Mouse (Mus musculus): ENCODE data around the gene Gm5737. TPM values are rescaled to one million over a fixed set of nuclear protein-coding genes. Genes with fewer than 3 reads are reported as not detected.
A peak's percentile ranks its signal among the peaks of the same experiment; 100 is the strongest.

The Gm5737 gene
- polyA plus RNA-seq, 1 experiment: 0.83 TPM

- DNase-seq: no peak
- TF ChIP-seq CTCF (IDR thresholded peaks at IDR 0.05; ENCODE audit: insufficient read depth, low read length) (no peak), POLR2A (IDR thresholded peaks at IDR 0.05; ENCODE audit: borderline replicate concordance, extremely low read depth, low read depth, low read length) (no peak)
- no peak overlapping the region for H3K4me3 ChIP-seq (replicated peaks; ENCODE audit: extremely low read depth, low read depth, low read length)
- WGBS: 73% methylated on average over 11 of the region's 11 CpGs
- no peaks in the 10 kb centered on the region for H3K4me1 ChIP-seq (ENCODE audit: control insufficient read depth, insufficient read depth, low read length)
These were observed 47.7 kb downstream of the Gm5737 start for GRCm38 (mm10) chr7:120859854-120860253.

- 52% methylated on average over 10 of the region's 10 CpGs for WGBS
- TF ChIP-seq CTCF (IDR thresholded peaks at IDR 0.05; ENCODE audit: insufficient read depth, low read length) (no peak), POLR2A (IDR thresholded peaks at IDR 0.05; ENCODE audit: borderline replicate concordance, extremely low read depth, low read depth, low read length) (no peak)
- Histone ChIP-seq H3K4me1 (ENCODE audit: control insufficient read depth, insufficient read depth, low read length) (no peaks in the 10 kb centered on the region), H3K4me3 (replicated peaks; ENCODE audit: extremely low read depth, low read depth, low read length) (no peak overlapping the region)
- no peak for DNase-seq
These were observed 48.8 kb downstream of the Gm5737 start for GRCm38 (mm10) chr7:120860799-120861487.

GRCm38 (mm10) chr7:120861488-120862047 lies 49.4 kb downstream of the Gm5737 start:
- WGBS: 65% methylated on average over 2 of the region's 2 CpGs
- no peak for DNase-seq
- no peak overlapping the region for H3K4me3 ChIP-seq (replicated peaks; ENCODE audit: extremely low read depth, low read depth, low read length)
- no peaks in the 10 kb centered on the region for H3K4me1 ChIP-seq (ENCODE audit: control insufficient read depth, insufficient read depth, low read length)
- TF ChIP-seq CTCF (IDR thresholded peaks at IDR 0.05; ENCODE audit: insufficient read depth, low read length): no peak
- TF ChIP-seq POLR2A (IDR thresholded peaks at IDR 0.05; ENCODE audit: borderline replicate concordance, extremely low read depth, low read depth, low read length): no peak

- Histone ChIP-seq H3K4me1 (ENCODE audit: control insufficient read depth, insufficient read depth, low read length) (no peaks in the 10 kb centered on the region), H3K4me3 (replicated peaks; ENCODE audit: extremely low read depth, low read depth, low read length) (no peak overlapping the region)
- DNase-seq: no peak
- 62% methylated on average over 3 of the region's 3 CpGs for WGBS
- TF ChIP-seq POLR2A (IDR thresholded peaks at IDR 0.05; ENCODE audit: borderline replicate concordance, extremely low read depth, low read depth, low read length) (no peak), CTCF (IDR thresholded peaks at IDR 0.05; ENCODE audit: insufficient read depth, low read length) (no peak)
These were observed 50.0 kb downstream of the Gm5737 start for GRCm38 (mm10) chr7:120862196-120862595.

- WGBS: 85% methylated on average over 7 of the region's 7 CpGs
- Histone ChIP-seq H3K4me3 (replicated peaks; ENCODE audit: extremely low read depth, low read depth, low read length) (no peak overlapping the region), H3K4me1 (ENCODE audit: control insufficient read depth, insufficient read depth, low read length) (no peaks in the 10 kb centered on the region)
- TF ChIP-seq POLR2A (IDR thresholded peaks at IDR 0.05; ENCODE audit: borderline replicate concordance, extremely low read depth, low read depth, low read length) (no peak), CTCF (IDR thresholded peaks at IDR 0.05; ENCODE audit: insufficient read depth, low read length) (no peak)
- DNase-seq: no peak
These were observed 50.5 kb downstream of the Gm5737 start for GRCm38 (mm10) chr7:120862626-120863025.

- no peak overlapping the region for H3K4me3 ChIP-seq (replicated peaks; ENCODE audit: extremely low read depth, low read depth, low read length)
- H3K4me1 ChIP-seq (ENCODE audit: control insufficient read depth, insufficient read depth, low read length): no peaks in the 10 kb centered on the region
- 66% methylated on average over 5 of the region's 5 CpGs for WGBS
- no peak for DNase-seq
- no peak for TF ChIP-seq CTCF (IDR thresholded peaks at IDR 0.05; ENCODE audit: insufficient read depth, low read length)
- no peak for TF ChIP-seq POLR2A (IDR thresholded peaks at IDR 0.05; ENCODE audit: borderline replicate concordance, extremely low read depth, low read depth, low read length)
These were observed 51.3 kb downstream of the Gm5737 start for GRCm38 (mm10) chr7:120863476-120863875.

- 10% methylated on average over 7 of the region's 7 CpGs for WGBS
- no peak for TF ChIP-seq POLR2A (IDR thresholded peaks at IDR 0.05; ENCODE audit: borderline replicate concordance, extremely low read depth, low read depth, low read length)
- TF ChIP-seq CTCF (IDR thresholded peaks at IDR 0.05; ENCODE audit: insufficient read depth, low read length): no peak
- Histone ChIP-seq H3K4me1 (ENCODE audit: control insufficient read depth, insufficient read depth, low read length) (no peaks in the 10 kb centered on the region; the same call in 1 of the 2 replicates), H3K4me3 (replicated peaks; ENCODE audit: extremely low read depth, low read depth, low read length) (no peak overlapping the region)
- peak; percentile 27 for DNase-seq
These were observed 52.9 kb downstream of the Gm5737 start for GRCm38 (mm10) chr7:120865100-120865499.

- WGBS: 68% methylated on average over 4 of the region's 4 CpGs
- TF ChIP-seq CTCF (IDR thresholded peaks at IDR 0.05; ENCODE audit: insufficient read depth, low read length) (no peak), POLR2A (IDR thresholded peaks at IDR 0.05; ENCODE audit: borderline replicate concordance, extremely low read depth, low read depth, low read length) (no peak)
- Histone ChIP-seq H3K4me3 (replicated peaks; ENCODE audit: extremely low read depth, low read depth, low read length) (no peak overlapping the region), H3K4me1 (ENCODE audit: control insufficient read depth, insufficient read depth, low read length) (no peaks in the 10 kb centered on the region; the same call in 1 of the 2 replicates)
- DNase-seq: no peak
These were observed 53.7 kb downstream of the Gm5737 start for GRCm38 (mm10) chr7:120865832-120866231.

- no peak for DNase-seq
- WGBS: 71% methylated on average over 2 of the region's 2 CpGs
- no peak for TF ChIP-seq POLR2A (IDR thresholded peaks at IDR 0.05; ENCODE audit: borderline replicate concordance, extremely low read depth, low read depth, low read length)
- TF ChIP-seq CTCF (IDR thresholded peaks at IDR 0.05; ENCODE audit: insufficient read depth, low read length): no peak
- no peak overlapping the region for H3K4me3 ChIP-seq (replicated peaks; ENCODE audit: extremely low read depth, low read depth, low read length)
- no peaks in the 10 kb centered on the region; the same call in 1 of the 2 replicates for H3K4me1 ChIP-seq (ENCODE audit: control insufficient read depth, insufficient read depth, low read length)
These were observed 54.5 kb downstream of the Gm5737 start for GRCm38 (mm10) chr7:120866684-120867083.

GRCm38 (mm10) chr7:120867720-120868119 lies 55.6 kb downstream of the Gm5737 start:
- no peak for DNase-seq
- no peaks in the 10 kb centered on the region; the same call in 1 of the 2 replicates for H3K4me1 ChIP-seq (ENCODE audit: control insufficient read depth, insufficient read depth, low read length)
- TF ChIP-seq POLR2A (IDR thresholded peaks at IDR 0.05; ENCODE audit: borderline replicate concordance, extremely low read depth, low read depth, low read length) (no peak), CTCF (IDR thresholded peaks at IDR 0.05; ENCODE audit: insufficient read depth, low read length) (no peak)
- no peak overlapping the region for H3K4me3 ChIP-seq (replicated peaks; ENCODE audit: extremely low read depth, low read depth, low read length)
- WGBS: 86% methylated on average over 1 of the region's 1 CpGs

All from lung, adult 2 months (tissue).